Mouse (Mus musculus) myocyte (in vitro differentiated cells): Measurements from ENCODE around the gene Cpne5.

Source experiments
- MAX ChIP-seq: IDR thresholded peaks from one replicate; pipeline ENCODE4 v1.6.1; 2011; ENCODE audit warnings: low read depth, mild to moderate bottlenecking, control low read depth
- POLR2A ChIP-seq: IDR thresholded peaks from one replicate; pipeline ENCODE4 v1.6.1; 2011; ENCODE audit warnings: low read depth, mild to moderate bottlenecking, control low read depth, moderate library complexity; ENCODE audit not compliant: insufficient read length
- POLR2AphosphoS2 ChIP-seq: IDR thresholded peaks from one replicate; pipeline ENCODE4 v1.6.1; 2011; ENCODE audit warnings: low read depth, control low read depth; ENCODE audit not compliant: insufficient read length
- TCF12 ChIP-seq: IDR thresholded peaks from one replicate; pipeline ENCODE4 v1.6.1; 2011; ENCODE audit warnings: mild to moderate bottlenecking, control low read depth; ENCODE audit not compliant: poor library complexity, insufficient read depth, severe bottlenecking
- USF1 ChIP-seq: IDR thresholded peaks from one replicate; pipeline ENCODE4 v1.6.1; 2011; ENCODE audit warnings: low read depth, mild to moderate bottlenecking, control low read depth, moderate library complexity

DNA sequence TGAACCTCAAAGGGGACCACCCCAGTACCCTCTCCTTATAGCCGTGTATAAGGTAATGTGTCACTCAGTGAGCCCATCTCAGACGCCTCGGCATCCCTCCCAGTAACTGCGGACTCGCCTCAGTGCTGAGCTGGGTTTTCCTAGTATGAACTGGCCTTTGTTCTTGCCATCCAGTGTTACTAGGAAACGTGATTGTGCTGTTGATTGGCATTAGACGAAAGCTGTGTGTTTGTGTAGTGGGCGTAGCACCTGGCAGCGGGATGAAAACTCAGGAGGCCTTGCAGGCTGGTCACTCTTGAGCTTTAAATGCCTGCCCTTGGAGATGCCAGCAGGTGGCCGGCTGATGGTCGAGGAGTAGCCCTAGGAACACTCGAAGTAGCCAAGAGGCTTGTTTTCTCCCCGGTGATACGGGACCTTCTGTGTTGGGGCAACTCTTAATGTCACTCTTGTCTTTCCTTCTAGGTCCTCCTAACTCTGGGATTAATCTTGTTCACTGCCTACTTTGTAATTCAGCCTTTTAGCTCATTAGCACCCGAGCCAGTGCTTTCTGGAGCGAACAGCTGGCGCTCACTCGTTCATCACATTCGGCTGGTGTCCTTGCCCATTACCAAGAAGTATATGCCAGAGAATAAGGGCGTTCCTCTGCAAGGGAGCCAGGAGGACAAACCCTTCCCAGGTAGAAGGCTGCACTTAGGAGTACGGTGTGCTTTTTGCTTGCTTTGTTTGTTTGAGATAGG, 44.4 kb upstream of the Cpne5 start:
- TF ChIP-seq POLR2A (no peak), POLR2AphosphoS2 (no peak), USF1 (no peak), MAX (no peak), TCF12 (no peak)
